Mouse (Mus musculus): ENCODE results near the gene Prnd.

The Prnd gene

GRCm38 (mm10) chr2:131982546-131983196 is 32.0 kb downstream of the Prnd start:
- DNase-seq (ENCODE audit: low spot score in 2 of 2), result peak; percentile 60 to 65

GRCm38 (mm10) chr2:131987950-131988349 is 37.3 kb downstream of the Prnd start:
- DNase-seq (ENCODE audit: low spot score in 2 of 2), result no peak

GRCm38 (mm10) chr2:131988550-131988949 is 37.9 kb downstream of the Prnd start:
- DNase-seq (ENCODE audit: low spot score in 2 of 2), result no peak

- peak; percentile 27 to 29 for DNase-seq (ENCODE audit: low spot score in 2 of 2)
Observed at GRCm38 (mm10) chr2:131992487-131992886, 41.8 kb downstream of the Prnd start.

- DNase-seq (ENCODE audit: low spot score in 2 of 2), result no peak
Observed at GRCm38 (mm10) chr2:131993151-131993550, 42.5 kb downstream of the Prnd start.

GRCm38 (mm10) chr2:131993563-131994088 is 43.0 kb downstream of the Prnd start:
- DNase-seq (ENCODE audit: low spot score in 2 of 2), result peak in 1 of 2 experiments; percentile 38

GRCm38 (mm10) chr2:131994971-131995370 is 44.3 kb downstream of the Prnd start:
- DNase-seq (ENCODE audit: low spot score in 2 of 2), result no peak

- no peak for DNase-seq (ENCODE audit: low spot score in 2 of 2)
Observed at GRCm38 (mm10) chr2:131995742-131996141, 45.1 kb downstream of the Prnd start.

GRCm38 (mm10) chr2:131996369-131996768 is 45.7 kb downstream of the Prnd start:
- DNase-seq (ENCODE audit: low spot score in 2 of 2), result no peak

- no peak for DNase-seq (ENCODE audit: low spot score in 2 of 2)
Observed at GRCm38 (mm10) chr2:131997356-131997755, 46.7 kb downstream of the Prnd start.

- DNase-seq (ENCODE audit: low spot score in 2 of 2), result no peak
Observed at GRCm38 (mm10) chr2:132001696-132002334, 51.2 kb downstream of the Prnd start.

- DNase-seq (ENCODE audit: low spot score in 2 of 2), result no peak
Observed at GRCm38 (mm10) chr2:132003916-132004315, 53.3 kb downstream of the Prnd start.

GRCm38 (mm10) chr2:132004495-132005136 is 54.0 kb downstream of the Prnd start:
- peak; percentile 70 to 72 for DNase-seq (ENCODE audit: low spot score in 2 of 2)

- DNase-seq (ENCODE audit: low spot score in 2 of 2), result no peak
Observed at GRCm38 (mm10) chr2:132005445-132005844, 54.8 kb downstream of the Prnd start.

Data from spleen, postnatal 36 days (tissue).